Mouse (Mus musculus) CH12F3 (cell line): ENCODE results near the gene Dpf3.

Source experiments
- in situ Hi-C: fragments of 300-500 bp; cut with MboI; formaldehyde crosslinking; loops from 2 replicates; pipeline ENCODE4 v1.14.3; 2020; ENCODE audit warnings: low sequenced_read_pairs

The Dpf3 gene

DNA sequence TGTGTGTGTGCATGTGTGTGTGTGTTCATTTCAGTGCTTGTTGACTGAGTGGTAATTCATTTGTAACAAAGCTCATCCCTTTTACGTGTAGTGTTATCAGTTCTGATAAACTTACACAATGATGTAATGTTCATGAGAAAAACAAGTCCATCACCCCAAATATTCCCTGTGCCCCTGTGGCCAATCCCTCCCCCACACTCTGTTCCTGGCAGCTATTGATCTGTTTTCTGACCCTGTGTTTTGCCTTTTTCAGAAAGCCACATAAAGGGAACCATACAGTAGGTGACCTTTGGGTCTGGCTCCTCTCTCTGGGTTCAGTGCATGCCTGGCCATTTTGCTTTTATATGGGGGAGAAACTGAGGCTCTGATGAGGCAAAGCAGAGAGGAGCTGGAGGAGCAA lies 322.5 kb downstream of the Dpf3 start:
- in situ Hi-C loops = no loop called here
